Mouse (Mus musculus) olfactory bulb, adult 2 months (tissue): ENCODE data around the gene Clptm1l. TPM values are rescaled to one million over a fixed set of nuclear protein-coding genes. Genes with fewer than 3 reads are reported as not detected.

Experiments used
- H3K27ac ChIP-seq: fragments of 200-500 bp; 2 replicates; pipeline ENCODE4 v1.5.1; 2012; ENCODE audit warnings: low read depth, low read length; ENCODE audit not compliant: insufficient read depth
- H3K4me1 ChIP-seq: fragments of 200-500 bp; 2 replicates; pipeline ENCODE4 v1.6.1; 2012; ENCODE audit warnings: low read length; ENCODE audit not compliant: control insufficient read depth, insufficient read depth
- H3K4me3 ChIP-seq: fragments of 200-500 bp; 2 replicates; pipeline ENCODE4 v1.5.1; 2012; ENCODE audit warnings: mild to moderate bottlenecking, low read depth, low read length, moderate library complexity; ENCODE audit not compliant: insufficient read depth
- CTCF ChIP-seq: fragments of 200-500 bp; IDR thresholded peaks from 2 replicates; pipeline ENCODE4 v1.5.1; 2012; ENCODE audit warnings: low read depth, mild to moderate bottlenecking, low read length, moderate library complexity; ENCODE audit not compliant: insufficient read depth
- POLR2A ChIP-seq: fragments of 200-500 bp; IDR thresholded peaks from 2 replicates; pipeline ENCODE4 v1.6.1; 2012; ENCODE audit warnings: mild to moderate bottlenecking, low read depth, low read length, moderate library complexity; ENCODE audit not compliant: insufficient read depth
- WGBS: fragments of 180-500 bp; shearing (Covaris S2); methylation state at CpG from one replicate; pipeline ENCODE4 v1.1.7; 2018; 5-methylcytosine and 5-hydroxymethylcytosine counted together
- polyA plus RNA-seq: library from polyadenylated mRNA; stranded (reverse); fragments of >200 nt; gene quantifications from 2 replicates; pipeline ENCODE4 v1.2.4, GENCODE M21; 2012; ENCODE audit warnings: low replicate concordance; ENCODE audit not compliant: missing spikeins, insufficient read depth, insufficient read length

The Clptm1l gene
- polyA plus RNA-seq, 1 experiment = not detected

DNA sequence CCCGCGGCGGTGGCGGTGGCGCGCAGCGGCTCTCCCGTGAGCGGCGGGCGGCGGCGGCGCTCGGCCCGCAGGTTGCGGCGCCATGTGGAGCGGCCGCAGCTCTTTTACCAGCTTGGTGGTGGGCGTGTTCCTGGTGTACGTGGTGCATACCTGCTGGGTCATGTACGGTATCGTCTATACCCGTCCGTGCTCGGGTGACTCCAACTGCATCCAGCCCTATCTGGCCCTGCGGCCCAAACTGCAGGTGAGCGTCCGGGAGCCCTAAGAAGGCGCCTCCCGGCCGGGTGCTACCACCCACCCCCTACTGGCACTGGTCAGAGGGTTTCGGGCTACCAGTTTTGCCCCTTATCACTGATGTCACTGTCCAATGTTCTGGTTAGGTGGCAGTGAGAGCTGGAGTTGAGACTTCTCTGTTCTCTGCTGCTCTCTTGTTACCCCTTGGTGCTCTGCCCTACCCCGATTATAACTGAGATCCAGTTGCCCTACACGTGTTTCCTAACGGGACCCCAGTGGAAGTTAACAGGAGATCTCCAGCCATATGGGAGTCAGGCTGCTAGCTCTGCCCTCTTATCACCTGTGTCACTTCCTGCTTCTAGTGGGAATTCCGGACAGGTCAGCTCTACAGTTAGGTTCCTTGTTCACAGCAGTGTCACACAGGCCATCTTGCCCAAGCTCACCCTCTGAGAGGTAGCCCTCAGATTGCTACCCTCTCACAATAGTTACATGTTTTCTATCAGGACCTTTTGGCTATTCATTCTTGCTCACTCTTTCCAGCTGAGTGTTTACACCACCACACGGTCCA lies 551 bp downstream of the Clptm1l start:
- TF ChIP-seq CTCF = no peak
- no peak for TF ChIP-seq POLR2A
- peak overlapping the region; percentile 55 for H3K4me3 ChIP-seq
- peaks cover 4% of the 10 kb centered on the region for H3K4me1 ChIP-seq
- WGBS = 2% methylated on average over 39 of the region's 39 CpGs
- no peak overlapping the region for H3K27ac ChIP-seq

GRCm38 (mm10) chr13:73618406-73618805 lies 14.6 kb downstream of the Clptm1l start:
- Histone ChIP-seq H3K27ac (no peak overlapping the region), H3K4me1 (no peaks in the 10 kb centered on the region), H3K4me3 (no peak overlapping the region)
- TF ChIP-seq POLR2A (no peak), CTCF (no peak)
- WGBS = 78% methylated on average over 5 of the region's 5 CpGs

- no peaks in the 10 kb centered on the region for H3K4me1 ChIP-seq
- 73% methylated on average over 6 of the region's 6 CpGs for WGBS
- H3K27ac ChIP-seq = no peak overlapping the region
- H3K4me3 ChIP-seq = no peak overlapping the region
- TF ChIP-seq CTCF (no peak), POLR2A (no peak)
Measured at GRCm38 (mm10) chr13:73620637-73621036, 16.8 kb downstream of the Clptm1l start.

DNA sequence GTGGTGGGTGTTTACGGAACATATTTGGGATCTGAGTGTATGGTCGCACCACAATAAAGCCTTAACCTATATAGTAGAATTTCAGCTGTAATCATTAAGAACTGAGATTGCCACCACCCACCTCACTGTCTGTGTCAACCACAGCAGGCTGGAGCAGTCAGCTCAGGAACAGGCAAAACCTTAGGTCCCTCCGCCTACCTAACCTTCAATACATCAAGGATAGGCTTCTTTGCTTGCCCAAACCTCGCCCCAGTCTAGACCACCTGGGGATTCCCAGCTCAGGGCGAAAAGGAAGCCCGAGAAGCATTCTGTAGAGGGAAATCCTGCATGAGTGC lies 22.6 kb downstream of the Clptm1l start:
- Histone ChIP-seq H3K4me1 (peaks cover 14% of the 10 kb centered on the region), H3K27ac (no peak overlapping the region), H3K4me3 (peak overlapping the region; percentile 40)
- 46% methylated on average over 6 of the region's 6 CpGs for WGBS
- TF ChIP-seq CTCF (no peak), POLR2A (no peak)

- TF ChIP-seq POLR2A (no peak), CTCF (0 out of 2 replicates have a peak, but pooled peaks have one; percentile 19)
- Histone ChIP-seq H3K4me3 (peak within 1 kb of the TSS; percentile 40), H3K4me1 (peaks cover 14% of the 10 kb centered on the region), H3K27ac (no peak within 1 kb of the TSS)
- 11% methylated on average over 47 of the region's 47 CpGs for WGBS
Measured at GRCm38 (mm10) chr13:73626745-73627549, 23.1 kb downstream of the Clptm1l start, which contains the start of gene Tert. Tert (plus strand) TSS chr13:73626911.

- H3K4me1 ChIP-seq = peaks cover 14% of the 10 kb centered on the region
- H3K27ac ChIP-seq = no peak overlapping the region
- TF ChIP-seq POLR2A (no peak), CTCF (no peak)
- H3K4me3 ChIP-seq = no peak overlapping the region
- 52% methylated on average over 11 of the region's 11 CpGs for WGBS
Measured at GRCm38 (mm10) chr13:73628586-73629113, 24.8 kb downstream of the Clptm1l start.

GRCm38 (mm10) chr13:73631837-73632236 lies 28.0 kb downstream of the Clptm1l start:
- TF ChIP-seq CTCF (no peak), POLR2A (no peak)
- Histone ChIP-seq H3K4me3 (no peak overlapping the region), H3K4me1 (peaks cover 9% of the 10 kb centered on the region), H3K27ac (no peak overlapping the region)
- WGBS = 87% methylated on average over 3 of the region's 3 CpGs

DNA sequence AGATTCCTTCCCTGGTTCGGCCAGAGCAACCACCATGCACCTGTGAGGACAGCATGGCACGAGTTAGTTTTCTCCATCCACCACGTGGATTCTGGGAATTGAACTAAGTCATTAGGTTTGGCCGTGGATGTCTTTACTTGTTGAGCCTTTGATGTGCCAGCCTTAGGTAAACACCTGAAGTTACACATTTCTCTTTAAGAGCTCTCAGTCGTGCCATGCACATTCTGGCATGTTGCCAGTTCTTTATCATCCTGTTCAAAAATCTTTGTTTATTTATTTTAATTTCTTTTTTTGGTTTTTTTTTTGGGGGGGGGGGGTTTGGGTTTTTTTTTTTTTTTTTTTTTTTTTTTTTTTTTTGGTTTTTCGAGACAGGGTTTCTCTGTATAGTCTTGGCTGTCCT lies 34.0 kb downstream of the Clptm1l start:
- no peak for TF ChIP-seq POLR2A
- TF ChIP-seq CTCF = no peak
- H3K4me1 ChIP-seq = 0 out of 2 replicates have a peak, but pooled peaks cover 4% of the 10 kb centered on the region
- H3K27ac ChIP-seq = no peak overlapping the region
- no peak overlapping the region for H3K4me3 ChIP-seq
- WGBS = 86% methylated on average over 5 of the region's 6 CpGs

DNA sequence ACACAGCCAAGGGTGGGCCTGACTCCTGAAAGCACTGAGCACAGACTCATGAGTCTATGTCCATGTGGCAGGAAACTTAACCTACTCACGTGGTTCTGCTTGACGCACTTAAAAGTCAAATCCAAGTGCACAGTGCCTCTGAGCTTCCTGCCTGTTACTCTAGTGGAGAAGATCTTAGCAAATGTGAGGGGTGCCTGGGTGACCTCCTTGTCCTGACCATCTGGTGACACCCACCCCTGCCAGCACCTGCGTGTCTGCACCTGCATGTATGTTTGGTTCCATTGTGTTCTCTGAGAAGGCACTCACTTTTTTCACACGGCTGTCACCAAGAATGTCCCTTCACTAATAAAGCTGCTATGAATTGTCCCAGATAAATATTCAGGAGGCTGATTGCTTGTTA lies 37.5 kb downstream of the Clptm1l start:
- TF ChIP-seq CTCF = no peak
- no peak for TF ChIP-seq POLR2A
- 86% methylated on average over 4 of the region's 4 CpGs for WGBS

More for the DNA sequence above, 37.5 kb downstream of the Clptm1l start:
- 0 out of 2 replicates have a peak, but pooled peaks cover 4% of the 10 kb centered on the region for H3K4me1 ChIP-seq
- H3K27ac ChIP-seq = no peak overlapping the region
- H3K4me3 ChIP-seq = no peak overlapping the region
